Mouse (Mus musculus) frontal cortex, adult (tissue): ENCODE measurements at regions not wholly inside any gene's neighbourhood (a gene's known extent, or its start where the extent isn't known, plus 50 kb on each side); places are given as distances from the start of the nearest gene placed in this dataset.

Experiments
- ATAC-seq: cut with Nextera tagmentation; 2 replicates; pipeline ENCODE4 v1.9.2; 2017; ENCODE audit warnings: mild to moderate bottlenecking, moderate library complexity, mixed read lengths; ENCODE audit not compliant: low TSS enrichment

DNA sequence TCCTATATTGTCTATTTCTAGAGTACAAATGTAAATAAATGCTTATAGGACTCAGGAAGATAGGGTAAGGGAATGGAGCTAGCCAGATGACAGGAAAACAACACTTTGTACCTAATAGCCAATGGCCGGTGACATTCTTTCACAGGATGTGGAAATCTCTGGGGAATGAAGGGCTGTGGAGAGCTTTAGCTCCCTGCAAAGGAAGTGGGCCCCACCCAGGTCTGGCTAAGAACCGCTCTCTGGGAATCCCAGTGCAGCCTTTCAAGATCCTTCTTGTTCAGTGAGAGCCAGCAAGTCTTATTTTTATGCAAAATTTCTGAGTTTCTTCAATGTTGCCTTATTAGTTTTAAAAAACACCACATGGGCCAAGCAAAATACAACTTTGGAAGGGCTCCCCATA lies 54.7 kb upstream of the Pappa2 start:
- no peak for ATAC-seq

DNA sequence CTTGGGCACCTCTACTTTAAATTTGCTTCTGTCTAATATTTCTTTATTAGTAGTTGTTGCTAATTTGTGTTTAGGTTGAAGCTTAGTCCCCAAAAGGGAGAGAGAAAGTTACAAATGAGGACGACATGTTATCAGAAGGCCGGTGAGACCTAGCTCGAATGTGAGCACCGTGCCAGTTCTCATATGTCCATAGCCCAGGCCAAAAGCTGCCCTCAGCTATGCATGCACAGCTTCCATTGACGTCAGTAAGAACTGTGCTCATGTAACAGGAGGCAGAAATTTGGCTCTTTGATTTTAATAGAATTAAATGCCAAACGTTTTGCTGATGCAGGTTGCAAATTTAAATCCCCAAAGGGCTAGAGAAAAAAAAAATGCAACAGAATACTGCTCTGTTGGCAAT lies 56.1 kb upstream of the Pappa2 start:
- no peak for ATAC-seq

DNA sequence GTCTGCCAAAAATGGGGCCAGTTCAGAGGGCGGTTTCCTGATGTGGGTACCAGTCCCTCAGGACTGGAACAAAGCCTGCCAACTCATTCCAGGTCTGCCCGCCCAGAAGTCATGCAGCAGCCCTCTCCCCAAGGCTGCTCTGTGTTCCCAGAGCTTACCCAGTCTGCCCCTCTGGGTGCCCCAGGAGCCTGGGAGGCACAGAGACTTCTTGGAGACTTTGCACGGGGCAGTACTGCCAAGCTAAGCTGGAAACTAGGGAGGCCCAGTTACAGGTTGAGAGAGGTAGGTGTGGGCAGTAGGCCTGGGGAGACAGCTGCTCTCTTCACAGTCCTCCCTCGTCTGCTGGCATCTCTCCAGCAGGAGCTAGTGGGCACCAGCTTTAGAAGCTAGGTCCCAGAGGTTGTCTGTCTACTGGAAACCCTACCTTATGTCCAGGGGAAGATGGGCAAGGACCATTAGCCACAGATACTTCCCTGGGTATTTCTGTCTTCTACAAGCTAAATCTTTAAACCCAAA lies 65.6 kb upstream of the Pappa2 start:
- ATAC-seq: peak; percentile 47; the same call in 1 of the 2 replicates

DNA sequence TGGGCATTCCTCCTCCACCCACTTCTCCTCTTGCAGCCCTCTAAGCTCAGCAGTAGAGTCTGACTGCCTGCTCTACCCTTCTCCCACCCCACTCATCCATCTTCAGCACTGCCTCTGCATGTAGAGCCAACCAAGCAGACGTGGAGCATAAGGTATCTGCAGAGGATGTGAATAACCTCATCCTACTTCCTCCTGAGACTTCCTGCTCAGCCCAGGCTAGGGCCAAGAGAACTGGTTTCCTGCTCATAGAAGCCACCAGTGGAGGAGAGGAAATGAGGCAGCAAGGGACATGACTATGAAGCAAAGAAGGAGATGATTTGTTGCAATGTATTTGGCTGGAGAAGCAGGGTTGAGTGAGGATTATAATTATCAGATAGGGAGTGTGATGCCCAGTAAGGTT lies 84.7 kb upstream of the Pappa2 start:
- peak; percentile 23; the same call in 1 of the 2 replicates for ATAC-seq

DNA sequence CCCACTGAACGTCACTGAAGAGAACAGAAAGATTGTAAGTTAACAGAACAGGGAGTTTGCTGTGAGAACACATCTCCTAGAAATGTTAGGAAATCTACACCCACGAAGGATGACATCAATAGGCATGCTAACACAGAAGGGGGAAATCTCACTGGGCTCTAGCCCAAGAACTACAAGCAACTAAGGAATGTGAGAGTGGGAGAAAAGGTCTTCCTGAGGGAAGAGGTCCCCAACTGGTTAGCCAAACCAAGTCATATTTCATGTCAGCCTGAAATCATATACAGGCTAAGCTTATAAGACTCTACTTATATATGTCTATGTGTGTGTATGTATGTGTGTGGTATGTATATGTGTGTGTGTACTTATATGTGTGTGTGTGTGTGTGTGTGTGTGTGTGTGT lies 118.9 kb upstream of the Pappa2 start:
- ATAC-seq: no peak

DNA sequence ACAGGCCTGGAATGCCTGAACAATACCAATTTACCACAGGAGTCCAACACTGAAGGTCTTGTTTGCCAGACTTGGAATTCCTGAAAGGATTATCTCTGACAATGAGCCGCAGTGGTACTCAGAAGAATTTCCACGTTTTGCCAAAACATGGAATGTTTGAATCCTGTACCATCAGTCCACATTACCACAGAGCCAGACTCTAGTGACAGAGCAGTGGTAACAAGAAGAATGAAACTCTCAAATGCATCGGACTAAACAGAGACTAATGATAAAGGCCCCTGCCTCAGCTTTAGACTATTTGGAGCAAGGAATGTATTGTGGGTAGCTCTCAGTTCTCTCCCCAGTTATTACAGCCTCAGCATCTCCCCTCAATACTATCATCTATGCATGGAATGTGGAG lies 109.9 kb upstream of the Cop1 start:
- no peak for ATAC-seq

DNA sequence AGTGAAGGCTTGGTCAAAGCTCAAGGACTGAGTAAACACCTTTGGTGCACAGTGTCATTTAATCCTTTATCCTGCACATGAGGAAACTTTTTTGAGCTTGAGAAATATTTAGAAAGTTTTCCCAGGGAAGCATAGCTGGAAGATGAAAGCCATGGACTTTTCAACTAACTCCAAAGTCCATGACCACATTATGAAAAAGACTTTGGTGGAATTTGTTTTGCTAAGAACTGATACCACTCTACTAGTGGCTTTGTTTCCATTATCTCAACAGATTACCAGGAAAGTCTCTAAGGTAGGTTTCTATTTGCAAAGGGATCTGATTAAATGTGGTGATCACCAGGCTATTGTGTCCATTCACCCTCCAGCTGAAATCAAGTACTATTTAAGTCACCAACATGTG lies 107.2 kb upstream of the Cop1 start:
- no peak for ATAC-seq

DNA sequence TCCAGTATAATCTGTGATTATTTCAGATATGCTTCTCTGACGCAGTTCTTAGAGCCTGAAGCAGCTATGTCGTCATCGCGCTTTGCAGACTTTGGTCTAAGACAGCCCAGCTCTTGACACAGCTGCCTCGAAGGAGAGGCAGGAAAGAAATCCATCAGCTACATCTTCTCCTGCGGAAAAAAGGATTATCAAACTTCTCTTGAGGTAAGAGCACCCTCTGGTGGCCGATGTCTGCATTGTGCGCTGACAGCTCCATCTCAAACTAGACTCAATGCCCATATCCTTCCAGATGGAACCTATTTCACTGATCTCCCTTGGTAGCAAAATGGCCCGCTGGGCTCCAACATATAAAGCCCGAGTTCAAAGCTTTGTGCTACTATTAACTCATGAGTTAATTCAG lies 96.8 kb upstream of the Cop1 start:
- peak; percentile 93 for ATAC-seq

DNA sequence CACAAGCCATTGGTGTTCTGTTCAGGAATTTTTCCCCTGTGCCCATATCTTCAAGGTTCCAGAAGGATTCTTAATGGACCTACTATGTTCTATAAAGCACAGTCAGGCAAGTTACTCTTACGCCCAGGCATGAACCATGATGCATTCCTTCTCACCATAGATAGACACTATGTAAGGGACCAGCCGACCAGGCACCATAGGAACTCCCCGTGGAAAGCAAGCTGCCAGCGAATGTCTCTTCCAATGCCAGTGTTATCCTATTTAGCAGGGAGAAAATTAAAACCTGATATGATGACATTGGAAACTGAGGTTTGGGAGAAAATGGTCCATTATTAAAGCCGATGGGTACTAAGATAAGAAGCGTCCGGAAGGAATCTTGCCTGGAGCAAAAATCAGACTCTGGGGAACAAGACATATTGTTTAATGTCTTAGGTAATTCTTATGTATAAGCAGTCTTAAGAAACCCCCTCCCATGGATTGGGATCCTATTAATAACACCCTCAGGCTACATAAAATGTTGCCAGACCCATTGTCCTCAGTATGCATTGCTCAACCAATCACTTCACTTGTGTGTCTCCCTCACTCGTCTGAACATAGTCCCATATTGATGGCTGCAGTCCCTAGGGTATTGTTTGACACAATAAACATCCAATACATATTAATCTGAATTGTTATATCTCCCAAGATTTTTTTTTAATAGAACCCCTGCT lies 84.2 kb upstream of the Cop1 start:
- ATAC-seq: no peak

DNA sequence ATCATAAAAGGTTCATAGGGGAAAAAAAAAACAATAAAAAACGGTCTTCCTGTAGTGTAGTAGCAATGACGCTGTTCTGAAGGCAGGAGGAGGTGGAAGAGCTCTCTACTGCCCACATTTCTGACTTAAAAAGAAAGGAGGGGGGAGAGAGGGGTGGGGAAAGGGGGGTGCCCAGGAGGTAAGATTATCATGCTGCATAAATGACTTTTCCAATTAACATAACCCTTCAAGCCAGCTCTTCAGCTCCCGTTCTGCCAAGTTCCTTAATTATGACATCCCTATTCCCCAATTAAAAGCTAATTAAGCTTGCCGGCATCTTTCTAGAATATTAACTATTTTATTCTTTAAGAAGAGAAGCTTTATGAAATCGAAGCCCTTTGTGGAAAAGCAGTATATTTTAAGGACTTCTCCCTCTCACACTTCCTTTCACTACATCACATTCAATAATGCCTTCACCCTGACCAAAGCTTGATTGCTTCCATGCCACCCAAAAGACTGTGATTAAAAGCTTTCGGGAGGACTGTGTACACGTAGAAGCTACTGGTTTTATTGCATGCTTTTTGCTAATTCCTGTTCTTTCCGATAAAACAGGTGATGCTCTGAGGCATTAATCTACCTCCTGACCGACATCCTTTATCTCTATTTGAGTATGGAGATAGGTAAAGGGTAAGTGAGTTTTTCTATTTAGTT lies 83.5 kb upstream of the Cop1 start:
- ATAC-seq: no peak

DNA sequence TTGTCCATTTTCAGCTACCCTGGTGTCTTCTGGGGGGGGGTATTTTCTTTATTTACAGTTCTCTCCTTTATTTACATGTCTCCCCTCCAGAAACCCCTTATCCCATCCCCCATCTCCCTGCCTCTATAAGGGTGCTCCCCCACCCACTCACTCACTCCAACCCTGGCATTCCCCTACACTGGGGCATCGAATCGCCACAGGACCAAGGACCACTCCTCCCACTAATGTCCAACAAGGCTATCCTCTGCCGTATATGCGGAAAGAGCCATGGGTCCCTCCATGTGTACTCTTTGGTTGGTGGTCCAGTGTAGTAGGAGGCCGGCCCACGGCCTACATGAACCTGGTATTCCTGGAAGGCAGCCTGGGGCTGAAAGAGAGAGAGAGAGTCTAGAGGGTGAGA lies 82.9 kb upstream of the Cop1 start:
- ATAC-seq: no peak

DNA sequence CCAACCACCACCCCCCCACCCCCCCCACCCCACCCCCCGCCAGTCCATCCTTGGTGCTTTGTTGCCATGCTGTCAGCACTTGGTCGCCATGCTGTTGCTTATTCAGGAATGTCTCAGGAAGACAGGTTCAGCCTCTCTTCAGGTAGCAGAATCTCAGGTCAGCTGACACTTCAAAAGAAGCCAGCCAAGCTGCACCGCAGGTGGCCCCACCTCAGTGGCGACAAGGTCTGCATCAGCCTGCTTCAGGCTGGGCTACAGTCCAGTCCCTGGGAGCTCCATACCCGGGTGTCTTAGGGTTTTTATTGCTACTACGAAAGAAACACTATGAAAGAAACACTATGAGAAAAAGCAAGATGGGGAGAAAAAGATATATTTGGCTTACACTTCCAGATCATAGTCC lies 82.4 kb upstream of the Cop1 start:
- no peak for ATAC-seq

DNA sequence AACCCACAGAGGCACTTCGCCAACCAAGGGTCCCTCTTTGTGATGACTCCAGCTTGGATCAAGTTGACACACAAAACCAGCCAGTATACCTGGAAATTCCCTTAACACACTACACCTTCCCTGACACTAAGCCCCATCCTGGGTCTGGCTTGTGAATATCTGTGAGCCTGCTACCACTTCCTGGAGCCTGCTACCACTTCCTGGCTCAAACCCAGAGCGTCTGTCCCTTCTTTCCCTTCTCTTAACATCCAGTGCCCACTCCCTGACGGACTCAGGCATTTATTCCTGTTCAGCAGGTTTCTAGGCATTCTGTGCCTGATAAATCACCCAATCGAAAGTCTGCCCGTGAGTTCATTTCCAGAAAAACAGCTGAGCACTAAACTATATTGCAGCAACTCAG lies 81.8 kb upstream of the Cop1 start:
- ATAC-seq: no peak

DNA sequence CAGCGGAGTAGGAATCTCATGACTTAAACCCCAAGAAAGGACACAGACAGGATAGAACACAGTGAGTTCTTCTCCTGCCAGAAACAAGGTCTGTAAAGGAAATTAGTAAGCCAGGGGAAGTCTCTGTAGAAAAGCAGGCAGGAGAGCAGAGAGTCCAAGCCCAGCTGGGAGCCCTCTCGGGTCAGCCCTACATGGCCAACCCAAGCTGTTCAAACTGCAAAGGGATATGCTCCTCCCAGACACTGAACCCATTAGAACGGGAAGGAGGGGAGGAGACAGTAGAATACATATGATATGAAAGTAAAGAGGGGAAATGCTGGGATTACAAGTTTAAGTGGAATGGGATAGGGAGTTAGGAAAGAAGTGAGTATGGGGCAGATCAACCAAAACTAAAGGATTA lies 75.7 kb upstream of the Cop1 start:
- ATAC-seq: no peak

DNA sequence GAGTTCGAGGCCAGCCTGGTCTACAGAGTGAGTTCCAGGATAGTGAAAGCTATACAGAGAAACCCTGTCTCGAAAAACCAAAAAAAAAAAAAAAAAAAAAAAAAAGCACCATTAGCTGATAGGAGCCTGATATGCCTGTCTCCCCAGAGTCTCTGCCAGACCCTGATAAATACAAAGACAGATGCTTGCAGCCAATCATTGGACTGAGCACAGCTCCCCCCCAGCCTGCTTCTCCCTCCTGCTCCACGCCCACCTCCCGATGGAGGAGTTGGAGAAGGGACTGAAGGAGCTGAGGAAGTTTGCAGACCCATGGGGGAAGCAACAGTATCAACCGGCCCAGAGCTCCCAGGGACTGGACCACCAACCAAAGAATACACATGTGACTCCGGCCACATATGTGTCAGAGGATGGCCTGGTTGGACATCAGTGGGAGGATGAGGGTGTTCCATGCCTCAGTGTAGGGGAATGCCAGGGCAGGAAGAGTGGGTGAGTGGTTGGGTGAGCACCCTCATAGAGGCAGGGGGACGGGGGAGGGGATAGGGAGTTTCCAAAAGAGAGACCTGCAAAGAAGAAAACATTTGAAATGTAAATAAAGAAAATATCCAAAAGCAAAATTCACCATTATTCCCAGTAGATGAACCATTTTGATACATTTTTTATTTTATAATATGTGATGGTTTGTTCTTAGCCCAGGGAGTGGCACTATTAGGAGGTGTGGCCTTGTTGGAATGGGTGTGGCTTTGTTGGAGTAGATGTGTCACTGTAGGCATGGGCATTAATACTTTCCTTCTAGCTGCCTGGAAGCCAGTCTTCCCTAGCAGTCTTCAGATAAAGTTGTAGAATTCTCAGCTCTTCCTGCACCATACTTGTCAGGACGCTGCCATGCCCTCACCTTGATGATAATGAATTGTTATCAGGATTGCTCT lies 71.8 kb upstream of the Cop1 start:
- ATAC-seq: no peak

DNA sequence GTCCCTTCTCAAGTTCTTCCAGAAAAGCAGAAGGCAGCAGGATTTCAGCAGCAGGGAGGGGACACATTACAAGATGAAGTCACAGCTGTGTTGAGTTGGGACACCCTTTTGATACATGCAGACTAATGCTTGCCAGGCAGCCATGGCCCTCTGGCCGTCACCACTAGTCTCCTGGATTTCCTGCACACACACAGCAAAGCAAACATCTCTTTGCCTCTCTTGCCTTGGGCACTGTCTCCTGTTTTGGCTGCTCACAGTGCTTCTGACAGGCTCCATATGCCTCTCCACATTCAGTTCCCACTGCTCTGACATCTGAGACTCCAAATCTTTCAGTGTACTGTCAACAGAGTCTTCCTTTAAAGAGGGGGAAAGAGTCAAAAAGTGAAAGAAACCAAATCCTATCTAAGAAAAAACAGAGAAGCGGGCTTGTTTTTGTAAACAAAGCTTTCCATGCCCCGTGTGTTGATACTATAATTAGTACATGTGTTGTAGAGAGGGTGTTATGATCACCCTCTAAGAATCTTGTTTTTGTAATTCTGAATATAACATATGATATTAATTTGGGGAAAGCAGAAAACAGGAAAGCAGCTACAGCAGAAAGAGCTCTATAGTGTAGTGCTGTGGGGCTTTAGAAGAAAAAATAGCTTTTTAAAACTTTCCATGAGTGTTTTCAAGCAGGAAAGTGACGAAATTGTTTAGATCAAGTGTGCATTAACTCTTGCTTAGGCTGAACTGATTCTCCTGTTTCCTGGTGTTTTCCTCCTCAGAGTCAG lies 68.8 kb upstream of the Cop1 start:
- peak; percentile 84 for ATAC-seq

DNA sequence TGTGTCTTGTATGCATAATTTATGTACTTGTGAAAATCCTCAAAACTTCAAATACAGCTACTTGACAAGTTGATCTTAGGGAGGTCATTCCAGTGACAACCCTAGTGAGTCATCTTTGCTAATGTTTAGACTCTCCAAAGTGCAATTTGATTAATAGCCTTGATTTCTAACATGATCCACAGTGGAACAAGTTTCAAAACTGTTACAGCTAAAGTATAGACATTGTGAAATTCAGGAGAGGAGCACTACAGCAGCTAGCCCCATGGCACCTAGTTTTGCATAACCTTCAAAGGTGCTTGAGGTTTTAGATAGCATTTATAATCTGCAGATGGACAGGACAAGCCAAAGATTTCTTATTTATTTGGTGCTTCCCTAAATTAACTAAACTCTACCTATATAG lies 50.1 kb upstream of the Cop1 start:
- ATAC-seq: no peak
